Mouse (Mus musculus): ENCODE measurements around the gene Htra2. TPM values are rescaled to one million over a fixed set of nuclear protein-coding genes. Genes with fewer than 3 reads are reported as not detected.

Gene Htra2
- polyA plus RNA-seq, 1 experiment from 2014 or later, result 61.8 TPM

DNA sequence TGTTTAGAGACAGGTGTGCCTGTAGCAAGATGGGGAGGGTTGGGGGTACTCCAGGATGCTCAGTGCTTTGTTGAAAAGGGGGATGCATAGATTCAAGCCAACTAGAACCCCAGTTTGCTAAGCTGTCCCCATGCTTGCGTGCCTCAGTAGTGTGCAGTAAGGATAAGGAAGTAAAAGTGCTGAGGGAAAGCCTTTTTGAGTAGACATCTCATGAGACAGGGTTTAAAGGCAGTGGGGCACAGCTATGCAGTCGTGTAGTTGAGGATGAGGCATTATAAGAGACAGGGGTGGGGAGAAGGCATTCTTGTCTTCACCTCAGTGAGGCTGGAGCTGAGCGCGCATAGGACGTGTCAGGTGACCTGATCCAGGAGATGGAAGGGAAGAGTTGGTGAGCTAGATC lies 14.5 kb downstream of the Htra2 start:
- no peak overlapping the region for H3K4me3 ChIP-seq (ENCODE audit: low read length)
- H3K36me3 ChIP-seq (ENCODE audit: control insufficient read depth, insufficient read depth, low read length), result no peaks in the 10 kb centered on the region
- peaks cover 9% of the 10 kb centered on the region for H3K4me1 ChIP-seq (replicated peaks; ENCODE audit: control insufficient read depth, insufficient read depth, low read length)
- H3K27me3 ChIP-seq (ENCODE audit: control insufficient read depth, insufficient read depth, low read depth, low read length), result no peaks in the 10 kb centered on the region
- no peaks in the 10 kb centered on the region for H3K9me3 ChIP-seq (ENCODE audit: control insufficient read depth, low read length)
- H3K27ac ChIP-seq (ENCODE audit: low read length), result no peak overlapping the region
- 77% methylated on average over 5 of the region's 5 CpGs for WGBS
- no peak for ATAC-seq (ENCODE audit: low read depth)
- H3K9ac ChIP-seq (ENCODE audit: low read length), result no peak overlapping the region
- H3K4me2 ChIP-seq (ENCODE audit: low read depth, low read length), result no peak overlapping the region

DNA sequence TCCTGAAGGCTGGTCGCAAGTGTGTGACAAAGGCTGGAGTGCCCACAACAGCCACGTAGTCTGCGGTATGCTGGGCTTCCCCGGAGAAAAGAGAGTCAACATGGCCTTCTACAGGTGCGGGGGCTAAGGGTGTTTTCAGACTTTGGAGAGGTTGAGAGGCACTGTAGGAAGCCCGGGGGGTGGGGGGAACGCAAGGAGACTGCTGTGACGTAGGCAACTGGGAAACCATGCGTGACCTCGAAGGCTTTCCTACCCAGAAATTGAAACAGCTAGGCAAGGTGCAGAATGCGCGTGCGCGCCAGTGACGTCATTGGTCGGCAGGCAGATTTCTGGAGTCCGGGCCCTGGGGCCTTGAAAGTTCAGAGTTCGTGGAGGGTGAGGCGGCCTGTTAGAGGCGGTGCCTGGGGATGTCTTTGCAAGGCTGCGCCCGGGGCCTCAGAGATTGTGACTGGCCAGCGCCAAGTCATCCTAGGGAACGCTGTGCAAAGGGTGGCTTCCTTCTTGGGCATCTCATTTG lies 16.5 kb downstream of the Htra2 start:
- no peaks in the 10 kb centered on the region for H3K27me3 ChIP-seq (ENCODE audit: control insufficient read depth, insufficient read depth, low read depth, low read length)

DNA sequence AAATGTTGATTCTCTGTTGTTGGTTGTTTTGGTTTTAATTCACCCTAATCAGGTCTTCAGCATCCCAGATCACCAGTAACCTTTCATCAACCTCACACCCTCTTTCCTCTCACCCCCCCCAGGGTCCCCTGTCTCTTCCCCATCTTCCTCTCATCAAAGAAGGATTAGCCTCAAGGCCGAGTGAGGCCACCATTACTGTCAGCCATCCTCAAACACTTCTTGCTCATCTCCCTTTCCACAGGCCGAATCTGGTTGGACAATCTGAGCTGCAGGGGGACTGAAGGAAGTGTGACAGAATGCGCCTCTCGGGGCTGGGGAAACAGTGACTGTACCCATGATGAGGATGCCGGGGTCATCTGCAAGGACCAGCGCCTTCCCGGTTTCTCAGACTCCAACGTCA lies 17.9 kb downstream of the Htra2 start:
- Histone ChIP-seq H3K36me3 (ENCODE audit: control insufficient read depth, insufficient read depth, low read length) (no peaks in the 10 kb centered on the region), H3K27me3 (ENCODE audit: control insufficient read depth, insufficient read depth, low read depth, low read length) (no peaks in the 10 kb centered on the region), H3K4me3 (ENCODE audit: low read length) (no peak overlapping the region), H3K4me1 (replicated peaks; ENCODE audit: control insufficient read depth, insufficient read depth, low read length) (peaks cover 26% of the 10 kb centered on the region), H3K9ac (ENCODE audit: low read length) (no peak overlapping the region), H3K27ac (ENCODE audit: low read length) (no peak overlapping the region), H3K4me2 (ENCODE audit: low read depth, low read length) (no peak overlapping the region), H3K9me3 (ENCODE audit: control insufficient read depth, low read length) (no peaks in the 10 kb centered on the region)
- ATAC-seq (ENCODE audit: low read depth), result no peak
- 46% methylated on average over 8 of the region's 8 CpGs for WGBS

More for the DNA sequence above, 16.5 kb downstream of the Htra2 start:
- H3K27ac ChIP-seq (ENCODE audit: low read length), result no peak overlapping the region
- peak overlapping the region; percentile 38 for H3K4me3 ChIP-seq (ENCODE audit: low read length)
- WGBS, result 12% methylated on average over 24 of the region's 24 CpGs
- peaks cover 22% of the 10 kb centered on the region for H3K4me1 ChIP-seq (replicated peaks; ENCODE audit: control insufficient read depth, insufficient read depth, low read length)
- ATAC-seq (ENCODE audit: low read depth), result peak; percentile 10; the same call in 1 of the 2 replicates
- peak overlapping the region; percentile 52 for H3K9ac ChIP-seq (ENCODE audit: low read length)
- no peaks in the 10 kb centered on the region for H3K9me3 ChIP-seq (ENCODE audit: control insufficient read depth, low read length)
- peak overlapping the region; percentile 54 for H3K4me2 ChIP-seq (ENCODE audit: low read depth, low read length)
- H3K36me3 ChIP-seq (ENCODE audit: control insufficient read depth, insufficient read depth, low read length), result no peaks in the 10 kb centered on the region

DNA sequence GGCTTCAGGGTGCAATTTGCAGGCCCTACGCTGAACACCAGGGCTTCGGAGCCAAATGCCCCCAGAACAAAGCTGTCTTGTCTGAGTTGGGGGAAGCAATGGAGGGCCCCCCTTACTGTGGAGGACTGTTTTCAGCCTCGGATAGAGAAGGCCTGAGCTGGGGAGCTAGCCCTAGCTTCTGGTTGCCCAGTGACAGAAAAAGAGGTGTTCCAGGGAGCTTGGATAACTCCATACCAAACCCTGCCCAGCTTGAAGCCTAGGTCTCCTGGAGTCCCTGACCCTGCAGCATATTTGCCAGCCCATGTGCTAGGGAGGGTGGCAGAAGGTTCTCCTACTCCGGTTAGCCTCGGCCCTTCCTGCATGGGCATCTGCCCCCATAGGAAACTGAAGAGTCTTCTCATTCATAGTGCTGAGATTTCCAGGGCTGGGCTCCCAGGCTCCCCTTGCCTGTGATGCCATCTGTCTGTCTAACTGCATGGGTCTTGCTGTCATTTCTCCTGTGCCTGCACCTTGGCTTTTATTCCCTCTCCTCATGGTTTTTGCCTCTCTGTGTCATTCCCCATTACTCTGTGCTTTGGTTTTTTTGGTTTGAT lies 20.5 kb downstream of the Htra2 start:
- Histone ChIP-seq H3K27me3 (ENCODE audit: control insufficient read depth, insufficient read depth, low read depth, low read length) (no peaks in the 10 kb centered on the region), H3K36me3 (ENCODE audit: control insufficient read depth, insufficient read depth, low read length) (no peaks in the 10 kb centered on the region), H3K4me1 (replicated peaks; ENCODE audit: control insufficient read depth, insufficient read depth, low read length) (peaks cover 31% of the 10 kb centered on the region), H3K4me2 (ENCODE audit: low read depth, low read length) (peak overlapping the region; percentile 91), H3K9me3 (ENCODE audit: control insufficient read depth, low read length) (no peaks in the 10 kb centered on the region), H3K4me3 (ENCODE audit: low read length) (peak overlapping the region; percentile 75), H3K27ac (ENCODE audit: low read length) (peak overlapping the region; percentile 93), H3K9ac (ENCODE audit: low read length) (peak overlapping the region; percentile 76)
- no peak for ATAC-seq (ENCODE audit: low read depth)
- WGBS, result 13% methylated on average over 5 of the region's 5 CpGs

DNA sequence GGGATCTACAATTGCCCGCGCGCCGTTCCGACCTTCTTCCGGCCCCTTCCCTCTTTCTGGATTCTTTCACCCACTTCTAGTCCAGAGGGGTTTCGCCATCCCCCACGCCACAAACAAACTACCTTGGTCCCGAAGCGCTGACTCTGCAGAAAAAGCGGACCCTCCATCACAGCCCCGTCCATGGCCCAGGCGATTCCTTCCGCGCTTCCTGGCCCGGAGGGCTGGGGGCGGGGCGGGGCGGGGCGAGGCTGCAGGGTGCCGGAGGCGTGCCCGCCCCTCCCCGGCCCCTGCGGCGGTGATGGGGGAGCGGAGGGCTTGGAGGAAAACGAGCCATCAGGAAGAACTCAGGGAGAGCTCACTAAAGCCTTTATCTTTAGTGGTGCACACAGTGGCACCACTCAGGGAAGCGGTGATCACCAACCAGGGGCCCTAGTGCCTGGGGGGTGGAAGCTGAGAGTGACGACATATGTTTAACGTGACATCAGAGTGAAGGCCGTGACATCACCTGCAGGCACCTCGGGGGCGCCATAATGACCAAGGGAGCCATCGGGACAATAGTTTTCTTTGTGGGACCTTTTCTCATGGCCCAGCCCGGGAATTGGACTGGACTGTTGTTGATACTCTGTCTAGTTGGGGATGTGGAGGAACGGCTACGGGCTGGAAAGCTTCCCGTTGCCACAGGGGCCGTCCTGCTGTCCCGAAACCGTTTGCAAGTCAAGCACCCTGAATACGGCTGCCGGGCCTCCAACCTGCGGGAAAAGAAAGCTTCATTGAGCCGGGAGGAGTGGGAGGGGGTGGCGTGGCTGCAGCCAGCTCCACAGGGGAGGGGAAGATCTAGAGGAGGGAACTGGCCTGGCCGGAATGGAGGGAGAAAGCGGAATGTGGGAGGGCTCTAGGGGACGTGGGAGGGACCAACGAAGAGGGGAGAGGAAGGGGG lies 21.6 kb downstream of the Htra2 start, which contains the start of the genes Dok1 and Loxl3:
Dok1 (minus strand) TSS at position 223 of the 937 bp plus-strand sequence.
Loxl3 (plus strand) TSS at position 925 of the 937 bp plus-strand sequence.
- peak within 1 kb of the TSS; percentile 91 for H3K4me2 ChIP-seq (ENCODE audit: low read depth, low read length)
- peaks cover 28% of the 10 kb centered on the region for H3K4me1 ChIP-seq (replicated peaks; ENCODE audit: control insufficient read depth, insufficient read depth, low read length)
- WGBS, result under 1% methylated on average over 51 of the region's 51 CpGs
- peak within 1 kb of the TSS; percentile 93 for H3K27ac ChIP-seq (ENCODE audit: low read length)
- H3K27me3 ChIP-seq (ENCODE audit: control insufficient read depth, insufficient read depth, low read depth, low read length), result no peaks in the 10 kb centered on the region
- no peaks in the 10 kb centered on the region for H3K36me3 ChIP-seq (ENCODE audit: control insufficient read depth, insufficient read depth, low read length)
- no peaks in the 10 kb centered on the region for H3K9me3 ChIP-seq (ENCODE audit: control insufficient read depth, low read length)
- ATAC-seq (ENCODE audit: low read depth), result peak; percentile 91
- H3K9ac ChIP-seq (ENCODE audit: low read length), result peak within 1 kb of the TSS; percentile 76
- peak within 1 kb of the TSS; percentile 75 for H3K4me3 ChIP-seq (ENCODE audit: low read length)

DNA sequence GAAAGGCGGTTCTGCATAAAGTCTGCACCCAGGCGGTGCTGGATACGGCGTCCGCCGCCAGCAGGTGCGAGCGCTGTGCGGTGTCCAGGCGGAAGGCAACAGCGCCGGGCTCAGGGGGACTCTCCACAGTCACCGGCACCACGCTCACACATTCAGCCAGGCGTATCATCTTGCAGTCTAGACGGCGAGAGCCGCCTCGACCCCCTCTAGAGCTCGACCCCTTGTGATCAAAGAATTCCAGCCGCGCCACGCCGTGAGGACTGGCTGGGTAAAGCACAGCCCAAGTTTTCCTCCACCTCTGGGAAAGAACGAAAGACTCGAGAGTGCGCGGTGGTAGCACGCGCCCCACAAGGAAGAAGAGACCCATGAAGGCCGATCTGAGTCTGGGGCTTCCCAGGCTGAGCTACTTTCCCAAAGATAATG lies 22.3 kb downstream of the Htra2 start:
- Histone ChIP-seq H3K27ac (ENCODE audit: low read length) (peak overlapping the region; percentile 93), H3K9ac (ENCODE audit: low read length) (peak overlapping the region; percentile 76), H3K4me2 (ENCODE audit: low read depth, low read length) (peak overlapping the region; percentile 91), H3K36me3 (ENCODE audit: control insufficient read depth, insufficient read depth, low read length) (no peaks in the 10 kb centered on the region), H3K4me1 (replicated peaks; ENCODE audit: control insufficient read depth, insufficient read depth, low read length) (peaks cover 29% of the 10 kb centered on the region), H3K4me3 (ENCODE audit: low read length) (peak overlapping the region; percentile 75), H3K9me3 (ENCODE audit: control insufficient read depth, low read length) (no peaks in the 10 kb centered on the region), H3K27me3 (ENCODE audit: control insufficient read depth, insufficient read depth, low read depth, low read length) (no peaks in the 10 kb centered on the region)
- WGBS, result 0% methylated on average over 31 of the region's 31 CpGs
- peak; percentile 35 for ATAC-seq (ENCODE audit: low read depth)

DNA sequence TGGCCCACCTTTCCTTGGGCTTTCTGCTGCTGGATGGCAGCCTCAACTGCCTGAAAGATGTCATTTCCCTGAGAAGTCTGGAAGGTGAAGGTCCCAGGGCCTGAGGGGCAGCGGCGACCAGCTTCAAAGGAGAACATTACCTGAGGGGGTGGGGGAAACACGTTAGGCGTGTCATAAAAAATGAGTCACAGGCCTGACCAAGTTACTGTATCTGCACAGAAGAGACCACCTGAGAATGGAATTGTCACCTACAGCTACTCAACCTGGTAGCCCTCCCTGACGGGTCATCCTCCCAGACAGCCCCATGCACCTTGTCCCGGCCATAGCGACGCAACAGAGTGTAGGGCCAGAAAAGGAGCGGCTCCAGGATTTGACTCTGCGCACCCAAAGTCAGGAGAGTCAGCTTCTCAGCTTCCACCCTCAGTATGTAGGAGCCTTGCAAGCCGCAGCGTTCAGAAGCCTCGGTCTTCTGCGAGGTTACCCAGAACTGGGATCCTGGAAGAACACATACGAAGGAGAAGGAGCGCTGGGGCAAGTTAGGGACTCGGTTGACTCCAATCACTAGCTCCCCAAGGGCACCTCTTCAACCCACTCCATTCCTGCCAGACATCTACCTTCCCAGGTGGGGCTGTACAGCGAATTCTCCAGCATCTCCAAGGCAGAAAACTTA lies 23.0 kb downstream of the Htra2 start:
- no peaks in the 10 kb centered on the region for H3K36me3 ChIP-seq (ENCODE audit: control insufficient read depth, insufficient read depth, low read length)
- H3K4me1 ChIP-seq (replicated peaks; ENCODE audit: control insufficient read depth, insufficient read depth, low read length), result peaks cover 32% of the 10 kb centered on the region
- peak overlapping the region; percentile 75 for H3K4me3 ChIP-seq (ENCODE audit: low read length)
- H3K9me3 ChIP-seq (ENCODE audit: control insufficient read depth, low read length), result no peaks in the 10 kb centered on the region
- H3K27ac ChIP-seq (ENCODE audit: low read length), result no peak overlapping the region
- 43% methylated on average over 18 of the region's 18 CpGs for WGBS
- no peak for ATAC-seq (ENCODE audit: low read depth)
- H3K4me2 ChIP-seq (ENCODE audit: low read depth, low read length), result peak overlapping the region; percentile 91
- peak overlapping the region; percentile 76 for H3K9ac ChIP-seq (ENCODE audit: low read length)
- no peaks in the 10 kb centered on the region for H3K27me3 ChIP-seq (ENCODE audit: control insufficient read depth, insufficient read depth, low read depth, low read length)

DNA sequence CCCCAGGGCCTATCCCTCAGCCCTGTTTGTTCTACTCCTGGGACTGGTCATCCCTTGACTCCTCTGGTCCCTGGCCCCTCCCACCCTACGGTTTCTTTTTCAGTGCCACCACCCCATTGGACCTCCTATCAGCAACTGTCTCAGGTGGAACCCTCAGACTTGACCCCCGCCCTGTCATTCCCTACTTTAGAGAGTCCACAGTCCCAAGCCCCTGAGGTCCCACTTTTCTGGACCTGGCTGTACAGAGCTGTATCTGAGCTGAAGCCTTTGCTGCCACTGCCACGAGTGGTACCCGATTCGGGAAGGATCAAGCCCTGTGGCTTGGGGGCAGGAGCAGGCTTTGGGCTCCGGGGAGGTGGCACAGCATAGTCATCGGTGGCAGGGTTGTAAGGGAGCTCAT lies 24.0 kb downstream of the Htra2 start:
- no peak overlapping the region for H3K4me2 ChIP-seq (ENCODE audit: low read depth, low read length)
- no peak overlapping the region for H3K9ac ChIP-seq (ENCODE audit: low read length)
- H3K4me1 ChIP-seq (replicated peaks; ENCODE audit: control insufficient read depth, insufficient read depth, low read length), result peaks cover 30% of the 10 kb centered on the region
- ATAC-seq (ENCODE audit: low read depth), result no peak
- no peak overlapping the region for H3K27ac ChIP-seq (ENCODE audit: low read length)
- WGBS, result 71% methylated on average over 7 of the region's 7 CpGs
- H3K4me3 ChIP-seq (ENCODE audit: low read length), result no peak overlapping the region
- no peaks in the 10 kb centered on the region for H3K27me3 ChIP-seq (ENCODE audit: control insufficient read depth, insufficient read depth, low read depth, low read length)
- H3K9me3 ChIP-seq (ENCODE audit: control insufficient read depth, low read length), result no peaks in the 10 kb centered on the region
- H3K36me3 ChIP-seq (ENCODE audit: control insufficient read depth, insufficient read depth, low read length), result no peaks in the 10 kb centered on the region

Data from lung, embryonic 16.5 days (tissue).